Mouse (Mus musculus) cerebellum, postnatal 10 days (tissue): ENCODE results near the gene Zfp112.
"Not testable (repeated sequence)": the region's sequence is repeated elsewhere in the genome, so short reads cannot be mapped to it uniquely, and the experiment has no call there.

ENCODE experiments used
- DNase-seq, 2 experiments: peaks; one replicate each; pipeline ENCODE4 v3.0.0; 2021; ENCODE audit warnings: mixed read lengths in 2 of 2

The Zfp112 gene

GRCm38 (mm10) chr7:24112156-24112856 is at the start of gene Zfp112:
Gene Zfp112, plus strand, starts transcription at chr7:24112314.
- peak; percentile 87 to 91 for DNase-seq

- not testable (repeated sequence) for DNase-seq
Measured at GRCm38 (mm10) chr7:24074424-24074823, 37.7 kb upstream of the Zfp112 start.

- peak; percentile 96 to 98 for DNase-seq
Measured at GRCm38 (mm10) chr7:24081634-24082431, 30.3 kb upstream of the Zfp112 start, which contains the start of gene Zfp180. Gene Zfp180, plus strand, starts transcription at chr7:24081924.

- peak in 1 of 2 experiments; percentile 5 for DNase-seq
Measured at GRCm38 (mm10) chr7:24082457-24083235, 29.5 kb upstream of the Zfp112 start.

GRCm38 (mm10) chr7:24086871-24087270 is 25.2 kb upstream of the Zfp112 start:
- DNase-seq = no peak

GRCm38 (mm10) chr7:24087485-24088125 is 24.5 kb upstream of the Zfp112 start:
- no peak for DNase-seq

GRCm38 (mm10) chr7:24104403-24104802 is 7.7 kb upstream of the Zfp112 start:
- DNase-seq = no peak

- peak in 1 of 2 experiments; percentile 13 for DNase-seq
Measured at GRCm38 (mm10) chr7:24105144-24105703, 6.9 kb upstream of the Zfp112 start.

GRCm38 (mm10) chr7:24110839-24111238 is 1.3 kb upstream of the Zfp112 start:
- no peak for DNase-seq

- DNase-seq = peak in 1 of 2 experiments; percentile 41
Measured at GRCm38 (mm10) chr7:24111772-24112155, 350 bp upstream of the Zfp112 start.

GRCm38 (mm10) chr7:24113001-24113400 is 887 bp downstream of the Zfp112 start:
- peak; percentile 75 to 76 for DNase-seq

GRCm38 (mm10) chr7:24116655-24117054 is 4.5 kb downstream of the Zfp112 start:
- DNase-seq = no peak

- DNase-seq = peak in 1 of 2 experiments; percentile 6
Measured at GRCm38 (mm10) chr7:24133425-24133995, 21.4 kb downstream of the Zfp112 start.

GRCm38 (mm10) chr7:24133996-24134828 is 22.1 kb downstream of the Zfp112 start, which contains the start of gene Zfp235:
Gene Zfp235, plus strand, starts transcription at chr7:24134169.
- DNase-seq = peak; percentile 90 to 92

GRCm38 (mm10) chr7:24142566-24142965 is 30.5 kb downstream of the Zfp112 start:
- no peak for DNase-seq

GRCm38 (mm10) chr7:24153272-24153671 is 41.2 kb downstream of the Zfp112 start:
- DNase-seq = peak; percentile 26 to 31

- DNase-seq = no peak
Measured at GRCm38 (mm10) chr7:24172191-24172590, 60.1 kb downstream of the Zfp112 start.

- DNase-seq = peak; percentile 94 to 95
Measured at GRCm38 (mm10) chr7:24174618-24175336, 62.7 kb downstream of the Zfp112 start, which contains the start of gene Zfp114. Gene Zfp114, plus strand, starts transcription at chr7:24175060.

GRCm38 (mm10) chr7:24175337-24175711 is 63.2 kb downstream of the Zfp112 start:
- DNase-seq = no peak
